Mouse (Mus musculus) macrophage (primary cell): ENCODE results near the gene 4930432K21Rik. TPM values are rescaled to one million over a fixed set of nuclear protein-coding genes. Genes with fewer than 3 reads are reported as not detected.

ENCODE experiments used
- H3K27ac ChIP-seq: fragments of 350-480 bp; formaldehyde crosslinking; 2 replicates; pipeline ENCODE4 v1.9.0; 2021
- H3K36me3 ChIP-seq: fragments of 350-480 bp; formaldehyde crosslinking; 2 replicates; pipeline ENCODE4 v1.9.0; 2021; ENCODE audit errors: inconsistent target
- H3K4me3 ChIP-seq: fragments of 350-480 bp; formaldehyde crosslinking; 2 replicates; pipeline ENCODE4 v1.9.0; 2021; ENCODE audit errors: inconsistent target
- H3K79me2 ChIP-seq: fragments of 350-480 bp; formaldehyde crosslinking; 2 replicates; pipeline ENCODE4 v1.9.0; 2021; ENCODE audit errors: inconsistent target
- WGBS: methylation state at CpG from one replicate; pipeline ENCODE4 v1.1.7; 2026; ENCODE audit warnings: inconsistent platforms; ENCODE audit not compliant: missing documents; 5-methylcytosine and 5-hydroxymethylcytosine counted together
- polyA plus RNA-seq: library from polyadenylated mRNA; stranded (reverse); fragments of 250-400 nt; gene quantifications from 3 replicates; pipeline ENCODE4 v1.2.4, GENCODE M21; 2018; ENCODE audit warnings: inconsistent platforms
- total RNA-seq, 78 experiments: library from RNA; depleted of rRNA; stranded (reverse); fragments of 250-400 nt; gene quantifications; 1 replicate in 9 of 78; 2 replicates in 24 of 78; 3 replicates in 43 of 78; 4 replicates in 2 of 78; pipeline ENCODE4 v1.2.4; 2018; ENCODE audit warnings: inconsistent platforms in 56 of 78

The 4930432K21Rik gene
- total RNA-seq (2018; cell fraction: chromatin; rRNA removed), result 1 to 10 TPM in 1 of 26 experiments, under 1 TPM in 11, not detected in 14; 0.33 to 1.3 (median 0.48) TPM
- under 1 TPM in 23 of 26 experiments, not detected in 3; 0.03 to 0.29 (median 0.12) TPM for total RNA-seq (2018; cell fraction: cytosol; rRNA removed)
- total RNA-seq (2018; cell fraction: nucleus; rRNA removed), result under 1 TPM in 8 of 26 experiments, not detected in 18; 0.18 to 0.61 (median 0.39) TPM
- 0.41 to 0.82 TPM (median 0.47 TPM) in 3 replicates for polyA plus RNA-seq

DNA sequence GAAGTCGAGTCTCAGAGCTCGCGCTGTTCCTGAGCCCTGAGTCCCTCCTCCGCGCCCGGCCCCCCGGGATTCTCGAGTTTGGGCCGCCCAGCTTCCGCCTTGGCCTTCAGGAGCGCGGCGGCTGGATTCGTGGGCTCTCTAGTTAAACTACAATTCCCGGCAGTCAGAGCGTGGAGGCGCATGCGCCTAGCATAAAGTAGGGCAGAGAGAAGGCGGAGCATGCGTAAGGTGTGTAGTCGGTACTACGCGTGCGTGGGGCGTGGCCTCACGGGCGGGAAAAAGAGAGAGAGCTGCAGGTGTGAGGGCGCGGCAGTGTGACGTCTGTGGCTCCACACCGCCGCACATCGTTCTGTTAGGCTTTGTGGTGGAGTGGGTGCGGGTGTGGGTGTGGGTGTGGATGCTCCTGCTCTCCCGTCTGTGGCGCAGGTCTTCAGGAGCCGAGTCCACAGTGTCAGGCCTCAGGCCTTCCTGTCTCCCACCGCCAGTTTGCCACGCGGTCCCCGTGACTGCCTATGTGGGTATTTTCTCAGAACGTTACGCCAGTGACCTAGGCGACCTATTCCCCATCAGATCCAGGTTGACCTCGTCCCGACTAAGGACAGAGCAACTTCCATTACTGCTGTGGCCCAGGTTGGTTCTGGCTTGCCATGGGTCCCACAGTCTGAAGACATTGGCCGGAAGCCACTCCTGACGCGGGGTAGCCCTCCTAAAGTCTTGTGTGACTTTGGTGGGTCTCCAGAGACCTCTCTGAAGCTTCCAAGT is at the start of gene 4930432K21Rik, which contains the start of gene Cc2d1a:
Gene 4930432K21Rik, plus strand, starts transcription at position 257 of the 762 bp plus-strand sequence.
Gene Cc2d1a, minus strand, starts transcription at position 168 of the 762 bp plus-strand sequence.
- Histone ChIP-seq H3K4me3 (peak within 1 kb of the TSS; percentile 92), H3K36me3 (peaks cover 17% of the 10 kb centered on the region), H3K27ac (peak within 1 kb of the TSS; percentile 31), H3K79me2 (peaks cover 14% of the 10 kb centered on the region; the same call in 1 of the 2 replicates)
- 16% methylated on average over 47 of the region's 49 CpGs for WGBS

DNA sequence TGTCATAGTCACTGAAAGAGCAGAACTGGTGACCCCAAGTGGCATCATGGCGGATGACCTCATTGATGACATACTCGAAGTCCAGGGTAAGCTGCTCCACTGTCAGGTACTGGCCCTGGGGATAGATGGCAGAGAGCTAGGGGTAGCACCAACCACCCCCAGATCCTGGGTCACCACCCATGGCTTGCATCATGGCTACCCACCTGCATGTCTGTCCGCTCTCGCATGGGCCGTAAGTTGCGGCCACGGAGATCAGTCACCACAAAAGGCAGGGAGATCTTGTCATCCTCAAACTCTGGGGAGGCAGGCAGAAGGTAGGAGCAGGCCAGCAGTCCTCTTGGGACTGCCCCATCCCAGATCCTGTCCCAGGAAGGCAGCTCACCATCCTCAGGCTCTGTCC is 49.4 kb upstream of the 4930432K21Rik start:
- 97% methylated on average over 6 of the region's 7 CpGs for WGBS
- peaks cover 29% of the 10 kb centered on the region for H3K79me2 ChIP-seq
- no peak overlapping the region for H3K27ac ChIP-seq
- no peak overlapping the region for H3K4me3 ChIP-seq
- peaks cover 36% of the 10 kb centered on the region; the same call in 1 of the 2 replicates for H3K36me3 ChIP-seq

DNA sequence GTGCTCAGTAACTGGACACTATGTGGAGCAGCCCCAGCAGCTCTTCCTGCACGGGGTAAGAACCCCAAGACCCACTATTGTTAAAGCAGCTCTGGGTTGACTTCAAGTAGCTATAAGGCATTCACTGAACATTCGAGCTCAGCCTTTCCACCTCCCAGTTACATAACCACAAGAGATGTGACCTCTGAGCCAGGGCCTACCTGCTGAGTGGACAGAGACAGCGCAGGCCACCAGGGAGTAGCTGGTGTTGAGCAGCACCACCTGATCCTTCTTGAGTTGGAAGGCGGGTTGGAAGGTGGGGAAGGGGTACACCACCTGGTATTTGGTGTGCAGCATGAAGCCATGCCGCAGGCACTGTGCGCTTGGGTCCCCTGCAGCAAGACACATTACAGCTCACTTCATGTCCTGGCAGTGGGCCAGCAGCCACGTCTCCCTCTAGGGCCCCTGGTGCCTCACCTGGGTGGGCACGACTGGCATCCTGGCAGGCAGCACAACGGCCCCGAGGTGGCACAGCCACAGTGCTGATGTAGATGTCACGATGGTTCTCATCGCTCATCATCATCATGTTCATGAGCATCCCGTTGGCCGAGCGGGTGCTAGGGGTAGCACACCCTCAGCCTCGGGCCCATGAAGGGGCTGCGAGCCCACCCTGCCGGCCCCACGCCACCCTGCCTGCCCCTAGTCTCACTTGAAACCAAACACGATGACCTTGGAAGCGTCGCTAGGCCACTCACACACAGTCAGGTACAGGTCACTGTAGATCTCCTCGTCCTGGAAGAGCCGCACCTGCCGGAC is 46.2 kb upstream of the 4930432K21Rik start:
- WGBS, result 96% methylated on average over 25 of the region's 25 CpGs
- no peak overlapping the region for H3K4me3 ChIP-seq
- H3K79me2 ChIP-seq, result peaks cover 37% of the 10 kb centered on the region
- H3K27ac ChIP-seq, result no peak overlapping the region
- peaks cover 21% of the 10 kb centered on the region; the same call in 1 of the 2 replicates for H3K36me3 ChIP-seq

DNA sequence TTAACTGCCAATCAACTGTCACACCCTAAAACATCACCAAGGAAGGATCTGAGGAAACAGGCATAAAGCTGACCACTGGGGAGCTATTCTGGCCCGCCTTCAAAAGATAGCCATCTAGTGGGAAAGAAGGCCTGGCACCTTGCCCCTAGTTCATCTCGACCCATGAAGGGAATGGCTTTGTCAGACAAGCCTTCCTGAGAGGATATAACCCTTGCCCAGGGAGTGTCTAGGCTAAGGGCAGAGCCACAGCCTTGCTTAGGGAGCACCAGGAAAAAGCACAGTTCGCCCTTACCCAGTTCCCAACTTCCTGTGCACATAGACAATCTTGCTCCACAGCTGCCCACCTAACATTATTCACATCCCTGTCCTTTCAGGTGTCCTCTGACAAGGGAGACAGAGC is 44.2 kb upstream of the 4930432K21Rik start:
- Histone ChIP-seq H3K36me3 (peaks cover 3% of the 10 kb centered on the region; the same call in 1 of the 2 replicates), H3K27ac (no peak overlapping the region), H3K4me3 (peak overlapping the region; percentile 67), H3K79me2 (peaks cover 37% of the 10 kb centered on the region)
- 17% methylated on average over 3 of the region's 3 CpGs for WGBS

DNA sequence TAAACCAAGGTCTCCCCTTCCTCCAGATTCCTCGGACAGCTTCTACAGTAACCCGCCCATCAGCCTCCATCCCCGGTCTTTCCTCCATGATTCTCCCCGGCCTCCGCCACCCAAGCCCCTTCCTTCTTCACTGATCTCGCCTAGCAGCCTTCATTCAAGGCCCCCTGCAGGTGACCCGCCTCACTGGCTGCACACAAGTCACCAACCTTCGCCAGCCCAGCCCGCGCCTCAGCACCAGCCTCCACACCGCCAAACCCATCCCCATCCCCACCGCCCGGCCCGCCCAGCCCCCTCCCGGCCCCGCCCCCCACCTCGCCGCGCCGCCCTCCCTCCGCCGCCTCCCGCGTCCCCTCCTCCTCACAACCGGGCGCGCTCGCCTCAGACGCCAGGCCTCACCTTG is 43.6 kb upstream of the 4930432K21Rik start:
- Histone ChIP-seq H3K4me3 (peak overlapping the region; percentile 67), H3K36me3 (no peaks in the 10 kb centered on the region), H3K27ac (no peak overlapping the region), H3K79me2 (peaks cover 37% of the 10 kb centered on the region)
- WGBS, result 0% methylated on average over 14 of the region's 29 CpGs

DNA sequence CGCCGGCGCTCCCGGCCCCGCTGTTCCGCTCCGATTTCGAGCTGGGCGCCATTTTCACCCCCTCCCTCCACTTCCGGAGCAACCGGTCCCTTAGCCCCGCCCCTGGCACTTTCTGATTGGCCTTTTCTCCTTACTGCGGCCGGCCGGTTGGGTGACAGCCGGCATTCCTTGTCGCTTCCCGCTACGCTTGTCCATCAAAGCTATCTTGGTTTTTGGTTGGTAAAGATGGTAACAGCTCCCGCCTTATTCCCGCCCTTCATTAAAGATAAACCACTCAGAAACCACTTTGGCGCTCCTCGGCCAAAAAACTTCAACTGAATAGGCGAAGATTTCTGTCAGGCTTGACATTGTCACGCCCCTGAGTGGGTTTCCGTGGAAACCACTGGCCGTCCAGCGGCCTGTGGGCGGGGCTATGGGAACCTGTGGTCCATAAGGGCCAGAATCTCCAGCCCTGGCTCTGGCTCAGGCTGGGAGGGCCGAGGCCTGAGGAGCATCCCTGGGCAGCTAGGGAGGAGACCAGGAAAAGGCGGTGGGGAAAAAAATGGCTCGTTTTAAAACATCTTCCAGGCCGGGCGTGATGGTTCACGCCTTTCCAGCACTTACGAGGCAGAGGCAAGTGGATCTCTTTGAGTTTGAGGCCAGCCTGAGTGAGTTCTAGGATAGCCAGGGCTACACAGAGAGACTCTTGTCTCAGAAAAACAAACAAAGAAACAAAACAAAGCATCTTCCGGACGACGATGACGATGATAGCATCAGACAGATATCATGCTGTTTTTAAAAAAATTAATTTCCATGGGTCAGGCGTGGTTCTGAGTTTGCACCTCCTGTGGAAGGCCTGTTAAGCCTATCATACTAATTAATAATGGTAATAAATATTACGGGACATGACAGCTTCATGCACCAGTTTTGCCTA is 42.9 kb upstream of the 4930432K21Rik start, which contains the start of gene Dcaf15:
Gene Dcaf15, minus strand, starts transcription at position 72 of the 913 bp plus-strand sequence.
- no peaks in the 10 kb centered on the region for H3K36me3 ChIP-seq
- H3K27ac ChIP-seq, result no peak within 1 kb of the TSS
- H3K4me3 ChIP-seq, result peak within 1 kb of the TSS; percentile 67
- 20% methylated on average over 32 of the region's 42 CpGs for WGBS
- peaks cover 37% of the 10 kb centered on the region for H3K79me2 ChIP-seq

DNA sequence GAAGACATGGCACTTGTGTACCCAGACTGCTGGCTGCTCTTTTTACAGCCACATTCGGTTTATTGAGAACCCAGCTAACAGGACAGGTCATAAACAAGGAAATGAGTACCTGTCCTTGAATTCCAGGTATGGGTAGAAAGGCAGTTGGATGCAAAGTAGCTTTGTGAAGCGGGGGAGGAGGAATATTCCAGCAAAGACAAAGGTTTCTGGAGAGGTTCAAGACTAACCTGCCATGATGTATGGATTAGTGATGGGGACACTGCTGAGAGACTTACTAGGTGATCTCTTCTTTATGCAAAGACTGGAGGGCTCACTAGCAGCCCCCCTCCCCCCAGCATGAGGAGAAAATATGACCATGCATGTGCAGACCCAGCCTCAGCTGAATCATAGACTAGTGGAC is 42.1 kb upstream of the 4930432K21Rik start:
- Histone ChIP-seq H3K79me2 (peaks cover 36% of the 10 kb centered on the region), H3K36me3 (no peaks in the 10 kb centered on the region), H3K27ac (no peak overlapping the region), H3K4me3 (no peak overlapping the region)
- 85% methylated on average over 2 of the region's 2 CpGs for WGBS

DNA sequence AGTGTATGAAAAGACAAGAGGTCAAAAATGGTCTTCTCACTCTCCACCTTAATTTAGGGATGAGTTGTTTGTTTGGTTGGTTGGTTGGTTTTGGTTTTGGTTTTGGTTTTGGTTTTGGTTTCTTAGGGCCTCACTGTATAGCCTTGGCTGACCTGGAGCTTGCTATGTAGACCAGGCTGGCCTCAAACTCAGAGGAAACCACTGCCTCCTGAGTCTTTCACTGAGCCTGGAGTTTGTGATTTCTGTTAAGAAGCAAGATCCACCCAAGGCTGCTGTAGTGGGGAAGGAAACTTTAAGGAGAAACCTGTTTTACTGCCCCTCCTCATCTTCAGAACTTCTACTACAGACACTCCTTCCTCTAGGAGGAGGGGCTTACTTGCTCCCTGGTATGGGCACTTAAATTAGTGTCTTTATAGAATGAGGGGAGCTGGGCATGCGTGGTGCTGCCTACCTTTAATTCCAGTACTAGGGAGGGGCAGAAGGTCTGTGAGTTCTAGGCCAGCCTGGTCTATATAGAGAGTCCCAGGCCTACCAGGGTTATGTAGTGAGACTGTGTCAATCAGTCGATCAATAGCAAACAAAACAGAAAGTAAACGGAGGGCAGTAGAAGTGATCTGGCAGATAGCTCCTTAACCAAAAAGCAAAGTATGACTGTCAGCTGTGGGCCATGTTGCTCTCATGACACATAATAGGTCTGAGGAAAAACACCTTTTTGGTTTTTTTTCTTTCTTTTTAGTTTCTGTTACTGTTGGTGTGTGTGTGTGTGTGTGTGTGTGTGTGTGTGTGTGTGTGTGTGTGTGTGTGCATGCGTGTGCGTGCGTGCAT is 41.4 kb upstream of the 4930432K21Rik start:
- Histone ChIP-seq H3K27ac (no peak overlapping the region), H3K4me3 (no peak overlapping the region), H3K79me2 (peaks cover 28% of the 10 kb centered on the region), H3K36me3 (no peaks in the 10 kb centered on the region)
- 81% methylated on average over 3 of the region's 6 CpGs for WGBS

DNA sequence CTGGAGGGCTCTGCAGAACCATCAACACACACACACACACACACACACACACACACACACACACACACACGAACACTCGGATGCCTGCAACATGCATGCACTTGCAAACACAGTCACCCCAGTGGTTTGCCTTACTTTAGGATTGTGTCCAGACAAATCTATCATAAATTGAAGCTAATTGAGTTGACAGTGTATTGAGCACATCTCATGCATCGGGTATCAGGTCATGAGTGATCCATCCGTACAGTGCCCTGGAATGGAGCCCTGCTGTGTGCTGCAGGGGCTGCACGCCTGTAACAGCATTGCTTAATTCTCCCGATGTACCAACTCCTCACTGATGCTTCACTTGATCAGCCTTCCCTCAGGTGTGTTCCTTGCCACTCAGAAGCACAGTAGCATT is 32.2 kb upstream of the 4930432K21Rik start:
- no peak overlapping the region for H3K4me3 ChIP-seq
- WGBS, result 90% methylated on average over 6 of the region's 6 CpGs
- H3K36me3 ChIP-seq, result no peaks in the 10 kb centered on the region
- H3K27ac ChIP-seq, result no peak overlapping the region
- H3K79me2 ChIP-seq, result no peaks in the 10 kb centered on the region

DNA sequence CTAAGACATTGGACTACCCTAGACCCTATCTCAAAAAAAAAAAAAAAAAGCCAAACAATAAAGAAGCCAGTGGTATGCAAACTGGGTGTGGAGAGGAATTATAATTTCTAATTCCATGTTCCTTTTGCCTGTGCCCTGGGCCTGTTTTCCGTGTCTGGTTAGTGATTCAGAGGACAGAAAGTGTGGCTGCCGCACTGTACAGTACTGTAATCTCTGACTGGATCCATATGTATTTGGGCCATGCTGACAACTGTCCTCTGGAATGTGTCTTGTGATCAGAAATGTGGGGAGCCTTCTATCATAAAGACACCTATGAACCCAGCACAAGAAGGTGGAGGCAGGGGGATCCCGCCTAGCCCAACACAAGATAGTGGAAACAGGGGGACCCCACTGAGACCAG is 25.7 kb upstream of the 4930432K21Rik start:
- WGBS, result 100% methylated on average over 3 of the region's 3 CpGs
- Histone ChIP-seq H3K79me2 (no peaks in the 10 kb centered on the region), H3K4me3 (no peak overlapping the region), H3K27ac (no peak overlapping the region), H3K36me3 (no peaks in the 10 kb centered on the region)

DNA sequence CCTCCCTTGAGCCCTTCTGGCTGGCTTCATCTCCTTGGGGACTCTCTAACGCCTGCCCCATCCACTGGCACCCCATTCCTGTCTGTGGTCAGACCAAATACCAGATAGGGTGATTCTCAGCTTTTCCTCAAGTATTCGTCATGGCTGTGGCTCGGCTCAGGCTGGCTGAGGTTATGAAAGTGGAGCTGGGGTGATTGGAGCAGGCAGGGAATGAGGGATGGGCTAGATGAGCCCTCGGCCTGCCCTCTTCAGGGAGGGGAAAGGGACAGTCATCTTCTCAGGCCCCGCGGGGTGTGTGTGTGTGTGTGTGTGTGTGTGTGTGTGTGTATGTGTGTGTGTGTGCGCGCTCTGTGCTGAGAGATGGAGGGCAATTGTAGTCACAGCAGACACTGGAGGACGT is 22.2 kb upstream of the 4930432K21Rik start, which contains the start of gene Podnl1:
Gene Podnl1, plus strand, starts transcription at position 334 of the 400 bp plus-strand sequence.
- H3K79me2 ChIP-seq, result no peaks in the 10 kb centered on the region
- WGBS, result 67% methylated on average over 7 of the region's 9 CpGs
- H3K4me3 ChIP-seq, result no peak within 1 kb of the TSS
- no peak within 1 kb of the TSS for H3K27ac ChIP-seq
- no peaks in the 10 kb centered on the region for H3K36me3 ChIP-seq

DNA sequence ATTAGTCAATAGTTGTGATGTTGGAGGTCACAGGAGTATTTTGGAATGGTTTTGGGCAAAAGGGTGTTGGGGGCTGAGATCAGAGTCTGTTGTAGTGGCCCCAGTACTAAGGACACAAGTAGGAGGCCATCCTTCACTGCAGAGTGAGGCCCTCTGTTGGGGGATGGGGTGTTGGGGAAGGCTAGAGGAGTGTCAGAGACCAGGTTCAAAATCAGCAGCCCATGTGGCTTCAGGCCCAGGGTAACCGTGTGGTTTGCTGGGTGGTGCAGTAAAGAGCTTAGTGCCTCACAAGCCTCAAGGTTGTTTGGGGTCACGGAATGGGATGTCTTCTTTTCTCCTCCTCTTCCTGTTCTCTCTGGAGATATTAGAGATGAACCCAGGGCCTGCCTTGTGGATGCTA is 21.1 kb upstream of the 4930432K21Rik start:
- WGBS, result 58% methylated on average over 2 of the region's 2 CpGs
- no peak overlapping the region for H3K4me3 ChIP-seq
- no peaks in the 10 kb centered on the region for H3K36me3 ChIP-seq
- no peak overlapping the region for H3K27ac ChIP-seq
- no peaks in the 10 kb centered on the region for H3K79me2 ChIP-seq
